ENCODE assay signal across 11 mouse cellular contexts in genomic region chr9:21183421-21183820, GRCm38 (mm10). TPM values are rescaled to one million over a fixed set of nuclear protein-coding genes. Genes with fewer than 3 reads are reported as not detected.
DNase-seq lines count a peak whose midpoint lies in the region; ATAC-seq and TF ChIP-seq lines count a peak whose summit lies in the region.
"Had no signal": no experiment of that assay in that cellular context is flagged by ENCODE, and none has a peak within 500 bp of the region (broad histone marks: within the 10 kb centered on the region; RNA-seq: fewer than 3 reads in every experiment).

No protein-coding gene starts in this region.

- TF ChIP-seq CTCF in ES-Bruce4 (IDR thresholded peaks at IDR 0.05; ENCODE audit: low read depth, low read length) = no peak
- no peak for TF ChIP-seq CTCF in liver, postnatal 0 days (IDR thresholded peaks at IDR 0.05; ENCODE audit: low read depth)

- peak overlapping the region; percentile 51 for H3K4me3 ChIP-seq in liver, embryonic 11.5 days (ENCODE audit: low read depth, low read length)
- peak overlapping the region; percentile 43; the same call in 1 of the 2 replicates for H3K4me3 ChIP-seq in ES-Bruce4 (ENCODE audit: low read depth, low read length)
- H3K4me3 ChIP-seq in liver, postnatal 0 days (ENCODE audit: low read depth, low read length) = peak overlapping the region; percentile 55

- H3K27ac ChIP-seq in liver, embryonic 11.5 days (ENCODE audit: low read depth, low read length) = peak overlapping the region; percentile 50
- H3K27ac ChIP-seq in ES-Bruce4 (ENCODE audit: insufficient read depth, low read length) = no peak overlapping the region
- H3K27ac ChIP-seq in liver, postnatal 0 days (ENCODE audit: low read depth) = peak overlapping the region; percentile 39; the same call in 1 of the 2 replicates
- H3K27ac ChIP-seq: forebrain, embryonic 10.5 days; hindbrain, embryonic 15.5 days; midbrain, embryonic 12.5 days had no signal

- H3K9me3 ChIP-seq in liver, embryonic 11.5 days (ENCODE audit: control insufficient read depth, low read length) = no peaks in the 10 kb centered on the region
- no peaks in the 10 kb centered on the region for H3K9me3 ChIP-seq in ES-Bruce4 (replicated peaks; ENCODE audit: control insufficient read depth, insufficient read depth, low read length, poor library complexity, severe bottlenecking)
- H3K9me3 ChIP-seq in liver, postnatal 0 days (ENCODE audit: low read length) = no peaks in the 10 kb centered on the region
- H3K9me3 ChIP-seq: forebrain, embryonic 10.5 days; hindbrain, embryonic 15.5 days; midbrain, embryonic 12.5 days had no signal

- TF ChIP-seq EP300 in ES-Bruce4 (IDR thresholded peaks at IDR 0.05; ENCODE audit: insufficient read depth, low read depth, low read length) = no peak
- no peak for TF ChIP-seq EP300 in liver, postnatal 0 days (IDR thresholded peaks at IDR 0.05; ENCODE audit: low read depth)

- no peaks in the 10 kb centered on the region for H3K36me3 ChIP-seq in liver, embryonic 11.5 days (ENCODE audit: control insufficient read depth, insufficient read depth, low read length)
- no peaks in the 10 kb centered on the region for H3K36me3 ChIP-seq in ES-Bruce4 (ENCODE audit: control insufficient read depth, insufficient read depth, low read length, poor library complexity, severe bottlenecking)
- no peaks in the 10 kb centered on the region for H3K36me3 ChIP-seq in liver, postnatal 0 days (replicated peaks; ENCODE audit: insufficient read depth, low read length)
- H3K36me3 ChIP-seq: forebrain, embryonic 10.5 days; hindbrain, embryonic 15.5 days; midbrain, embryonic 12.5 days had no signal

- no peak; the same call in 1 of the 2 replicates for ATAC-seq in liver, embryonic 11.5 days (replicated peaks; ENCODE audit: low FRiP score)
- 0 out of 2 replicates have a peak, but pooled peaks have one; percentile 3 for ATAC-seq in erythroid progenitor cell, adult 5-6 weeks (replicated peaks; ENCODE audit: low FRiP score, poor library complexity, severe bottlenecking)
- no peak for ATAC-seq in liver, postnatal 0 days

- peaks cover 40% of the 10 kb centered on the region for H3K4me1 ChIP-seq in liver, embryonic 11.5 days (replicated peaks; ENCODE audit: control insufficient read depth, insufficient read depth, low read length)
- peaks cover 8% of the 10 kb centered on the region for H3K4me1 ChIP-seq in ES-Bruce4 (ENCODE audit: control insufficient read depth, insufficient read depth, low read length)
- peaks cover 35% of the 10 kb centered on the region for H3K4me1 ChIP-seq in liver, postnatal 0 days (ENCODE audit: insufficient read depth)

- H3K27me3 ChIP-seq in liver, embryonic 11.5 days (replicated peaks; ENCODE audit: control insufficient read depth, insufficient read depth, low read length) = no peaks in the 10 kb centered on the region
- no peaks in the 10 kb centered on the region for H3K27me3 ChIP-seq in ES-Bruce4 (ENCODE audit: control insufficient read depth, insufficient read depth, low read length, poor library complexity, severe bottlenecking)
- H3K27me3 ChIP-seq in liver, postnatal 0 days (ENCODE audit: insufficient read depth, low read length) = no peaks in the 10 kb centered on the region

- TF ChIP-seq POLR2A in ES-Bruce4 (IDR thresholded peaks at IDR 0.05; ENCODE audit: insufficient read depth, low read length) = no peak

- WGBS in liver, embryonic 11.5 days = 48% methylated on average over 6 of the region's 6 CpGs
- 43% methylated on average over 6 of the region's 6 CpGs for WGBS in liver, postnatal 0 days (ENCODE audit: insufficient replicate concordance)

- no peak for DNase-seq in liver, embryonic 11.5 days (ENCODE audit: low spot score)
- no peak for DNase-seq in liver
- DNase-seq in liver, postnatal 0 days = no peak
- no peak for DNase-seq in right cerebral cortex, adult 2 months (ENCODE audit: low spot score in 2 of 2)
- no peak for DNase-seq in kidney, adult 8-10 months
- no peak for DNase-seq in embryo, embryonic 9.5 days (ENCODE audit: extremely low spot score)

- peak overlapping the region; percentile 75 for H3K4me2 ChIP-seq in liver, embryonic 11.5 days
- peak overlapping the region; percentile 76 for H3K4me2 ChIP-seq in liver, postnatal 0 days (ENCODE audit: low read depth, low read length)

- H3K9ac ChIP-seq in liver, embryonic 11.5 days (ENCODE audit: low read depth, low read length) = peak overlapping the region; percentile 60
- peak overlapping the region; percentile 54 for H3K9ac ChIP-seq in ES-Bruce4 (ENCODE audit: low read depth, poor library complexity, severe bottlenecking)
- H3K9ac ChIP-seq in liver, postnatal 0 days (replicated peaks) = no peak overlapping the region
- H3K9ac ChIP-seq: hindbrain, embryonic 15.5 days had no signal

RNA-seq across cellular contexts. Expression of gene Pde4a, which starts 17.9 kb away (rescaled TPM):
- 5.3 and 5.4 TPM in 2 replicates for polyA plus RNA-seq in liver, embryonic 11.5 days (2014; fragmentation: Nextera tagmentation; extraction: Ambion mirVana)
- polyA plus RNA-seq in ES-Bruce4 (2011; ENCODE audit: insufficient read depth, insufficient read length, low read depth, missing spikeins) = 9.5 and 10.4 TPM in 2 replicates
- 4.6 TPM in 1 of 2 replicates, not detected in the other for total RNA-seq in erythroid progenitor cell, adult 5-6 weeks (2015; ENCODE audit: low replicate concordance)
- total RNA-seq in erythroid progenitor cell, adult 5-6 weeks (2017; ENCODE audit: low replicate concordance) = 0.15 and 0.39 TPM in 2 replicates
- polyA plus RNA-seq in liver, postnatal 0 days (2015; fragmentation: Nextera tagmentation; extraction: Ambion mirVana) = 1.4 and 1.5 TPM in 2 replicates

RNA-seq across cellular contexts. Expression of gene Cdc37, which starts 33.6 kb away (rescaled TPM):
- 334 and 347 TPM in 2 replicates for polyA plus RNA-seq in liver, embryonic 11.5 days (2014; fragmentation: Nextera tagmentation; extraction: Ambion mirVana)
- polyA plus RNA-seq in ES-Bruce4 (2011; ENCODE audit: insufficient read depth, insufficient read length, low read depth, missing spikeins) = 164 and 171 TPM in 2 replicates
- total RNA-seq in erythroid progenitor cell, adult 5-6 weeks (2015; ENCODE audit: low replicate concordance) = 28.9 and 42.9 TPM in 2 replicates
- total RNA-seq in erythroid progenitor cell, adult 5-6 weeks (2017; ENCODE audit: low replicate concordance) = 68.0 and 76.5 TPM in 2 replicates
- 81.1 and 84.1 TPM in 2 replicates for polyA plus RNA-seq in liver, postnatal 0 days (2015; fragmentation: Nextera tagmentation; extraction: Ambion mirVana)

RNA-seq across cellular contexts. Expression of gene Tyk2, which starts 52.4 kb away (rescaled TPM):
- 11.5 and 13.8 TPM in 2 replicates for polyA plus RNA-seq in liver, embryonic 11.5 days (2014; fragmentation: Nextera tagmentation; extraction: Ambion mirVana)
- 15.5 and 17.8 TPM in 2 replicates for polyA plus RNA-seq in ES-Bruce4 (2011; ENCODE audit: insufficient read depth, insufficient read length, low read depth, missing spikeins)
- 2.5 and 5.0 TPM in 2 replicates for total RNA-seq in erythroid progenitor cell, adult 5-6 weeks (2015; ENCODE audit: low replicate concordance)
- 4.7 and 5.0 TPM in 2 replicates for total RNA-seq in erythroid progenitor cell, adult 5-6 weeks (2017; ENCODE audit: low replicate concordance)
- polyA plus RNA-seq in liver, postnatal 0 days (2015; fragmentation: Nextera tagmentation; extraction: Ambion mirVana) = 4.5 and 5.4 TPM in 2 replicates

RNA-seq across cellular contexts. Expression of gene Keap1, which starts 55.7 kb away (rescaled TPM):
- 43.8 and 45.1 TPM in 2 replicates for polyA plus RNA-seq in liver, embryonic 11.5 days (2014; fragmentation: Nextera tagmentation; extraction: Ambion mirVana)
- 19.5 and 19.6 TPM in 2 replicates for polyA plus RNA-seq in ES-Bruce4 (2011; ENCODE audit: insufficient read depth, insufficient read length, low read depth, missing spikeins)
- total RNA-seq in erythroid progenitor cell, adult 5-6 weeks (2015; ENCODE audit: low replicate concordance) = 13.8 and 25.2 TPM in 2 replicates
- 37.0 and 44.7 TPM in 2 replicates for total RNA-seq in erythroid progenitor cell, adult 5-6 weeks (2017; ENCODE audit: low replicate concordance)
- polyA plus RNA-seq in liver, postnatal 0 days (2015; fragmentation: Nextera tagmentation; extraction: Ambion mirVana) = 22.9 and 26.5 TPM in 2 replicates
